Mouse (Mus musculus) heart, postnatal 0 days (tissue): ENCODE data around the gene Smtnl1. TPM values are rescaled to one million over a fixed set of nuclear protein-coding genes. Genes with fewer than 3 reads are reported as not detected.
A peak's percentile ranks its signal among the peaks of the same experiment; 100 is the strongest.

Source experiments
- ATAC-seq: fragments of 200-750 bp; cut with Nextera tagmentation; 2 replicates; pipeline ENCODE4 v1.8.0; 2017; ENCODE audit warnings: low read depth, moderate number of reproducible peaks, moderate library complexity; ENCODE audit not compliant: insufficient read depth
- DNase-seq: peaks from one replicate; pipeline ENCODE4 v3.0.0-alpha.2; 2016; ENCODE audit warnings: low spot score
- H3K27ac ChIP-seq: fragments of 300-500 bp; sonication (generic); 2 replicates; pipeline ENCODE4 v1.5.1; 2014; ENCODE audit warnings: low read depth, mild to moderate bottlenecking
- H3K27me3 ChIP-seq: fragments of 300-500 bp; sonication (generic); 2 replicates; pipeline ENCODE4 v1.6.1; 2014; ENCODE audit warnings: low read length, mixed read lengths; ENCODE audit not compliant: control insufficient read depth, insufficient read depth
- H3K36me3 ChIP-seq: fragments of 300-500 bp; sonication (generic); replicated peaks from 2 replicates; pipeline ENCODE4 v1.6.1; 2014; ENCODE audit warnings: low read length, mixed read lengths; ENCODE audit not compliant: control insufficient read depth, insufficient read depth
- H3K4me1 ChIP-seq: fragments of 300-500 bp; sonication (generic); 2 replicates; pipeline ENCODE4 v1.6.1; 2014; ENCODE audit warnings: antibody characterized with exemption; ENCODE audit not compliant: control insufficient read depth, insufficient read depth
- H3K4me2 ChIP-seq: fragments of 300-500 bp; sonication (generic); 2 replicates; pipeline ENCODE4 v1.6.1; 2014; ENCODE audit warnings: low read depth, mild to moderate bottlenecking, low read length, moderate library complexity
- H3K4me3 ChIP-seq: fragments of 300-500 bp; sonication (generic); 2 replicates; pipeline ENCODE4 v1.5.1; 2014; ENCODE audit warnings: low read depth, low read length
- H3K9ac ChIP-seq: fragments of 300-500 bp; sonication (generic); replicated peaks from 2 replicates; pipeline ENCODE4 v1.6.1; 2014; ENCODE audit warnings: low read depth, low read length, mixed read lengths
- H3K9me3 ChIP-seq: fragments of 300-500 bp; sonication (generic); replicated peaks from 2 replicates; pipeline ENCODE4 v1.6.1; 2016; ENCODE audit warnings: low read length; ENCODE audit not compliant: control insufficient read depth
- CTCF ChIP-seq: IDR thresholded peaks from 2 replicates; pipeline ENCODE4 v1.5.1; 2016; ENCODE audit warnings: antibody characterized with exemption, control low read depth, low read depth
- EP300 ChIP-seq: IDR thresholded peaks from 2 replicates; pipeline ENCODE4 v1.6.1; 2016; ENCODE audit warnings: antibody characterized with exemption, low read depth
- WGBS: fragments of 180-500 bp; shearing (Covaris S2); extraction: QIAGEN DNeasy Blood & Tissue Kit; methylation state at CpG from one replicate; pipeline ENCODE4 v1.1.7; 2014; 5-methylcytosine and 5-hydroxymethylcytosine counted together
- polyA plus RNA-seq: library from polyadenylated mRNA; unstranded; fragments of >200 nt; fragmentation: Nextera tagmentation; extraction: Ambion mirVana; gene quantifications from 2 replicates; pipeline ENCODE4 v1.2.1, GENCODE M21; 2015
- total RNA-seq: library from RNA; depleted of rRNA; stranded (reverse); fragments of >200 nt; gene quantifications from 2 replicates; pipeline ENCODE4 v1.2.3, GENCODE M21; 2014; ENCODE audit warnings: low replicate concordance

Smtnl1 gene
- total and polyA plus RNA-seq, 2 experiments from 2014 or later: 0.12 TPM; not detected in 1

- ATAC-seq (no peak), DNase-seq (no peak)
- Histone ChIP-seq H3K36me3 (no peaks in the 10 kb centered on the region), H3K9ac (no peak overlapping the region), H3K27ac (no peak overlapping the region), H3K4me1 (peaks cover 20% of the 10 kb centered on the region), H3K4me2 (no peak overlapping the region), H3K4me3 (no peak overlapping the region), H3K27me3 (no peaks in the 10 kb centered on the region), H3K9me3 (no peaks in the 10 kb centered on the region)
- no peak for TF ChIP-seq EP300
- TF ChIP-seq CTCF: no peak
- 26% methylated on average over 2 of the region's 2 CpGs for WGBS
Observed at GRCm38 (mm10) chr2:84823237-84823636, 785 bp upstream of the Smtnl1 start.

DNA sequence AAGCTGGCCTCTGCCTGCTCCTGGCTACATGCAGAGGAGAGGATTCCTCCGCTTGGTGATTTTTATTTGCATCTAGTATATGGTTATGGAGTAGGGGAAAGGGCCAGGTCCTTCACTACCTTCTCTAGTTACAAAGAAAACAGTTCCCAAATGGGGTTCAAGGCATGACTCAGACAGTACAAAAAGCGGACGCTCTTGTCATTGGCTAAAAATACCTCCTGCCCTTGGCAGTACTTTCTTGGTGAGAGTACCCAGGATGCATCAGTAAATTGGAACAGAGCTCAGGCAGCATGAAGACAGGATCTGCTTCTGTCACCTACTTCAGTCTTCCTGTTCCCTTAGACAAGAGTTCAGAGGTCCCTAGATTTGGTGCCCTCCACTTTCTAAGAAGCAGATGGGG is 2.6 kb downstream of the Smtnl1 start:
- 21% methylated on average over 3 of the region's 3 CpGs for WGBS
- Histone ChIP-seq H3K4me1 (peaks cover 11% of the 10 kb centered on the region), H3K36me3 (no peaks in the 10 kb centered on the region), H3K27ac (peak overlapping the region; percentile 83), H3K9me3 (no peaks in the 10 kb centered on the region), H3K4me2 (no peak overlapping the region), H3K9ac (no peak overlapping the region), H3K4me3 (no peak overlapping the region), H3K27me3 (no peaks in the 10 kb centered on the region)
- TF ChIP-seq EP300 (no peak), CTCF (no peak)
- ATAC-seq: peak; percentile 87
- DNase-seq: peak; percentile 86

GRCm38 (mm10) chr2:84812676-84813075 is 9.8 kb downstream of the Smtnl1 start:
- H3K27me3 ChIP-seq: no peaks in the 10 kb centered on the region
- no peaks in the 10 kb centered on the region for H3K9me3 ChIP-seq
- ATAC-seq (no peak), DNase-seq (no peak)
- H3K4me3 ChIP-seq: no peak overlapping the region
- H3K27ac ChIP-seq: no peak overlapping the region
- 0 out of 2 replicates have a peak, but pooled peaks cover 5% of the 10 kb centered on the region for H3K36me3 ChIP-seq
- no peak overlapping the region for H3K4me2 ChIP-seq
- 82% methylated on average over 6 of the region's 6 CpGs for WGBS
- TF ChIP-seq EP300 (no peak), CTCF (no peak)
- peaks cover 5% of the 10 kb centered on the region; the same call in 1 of the 2 replicates for H3K4me1 ChIP-seq
- no peak overlapping the region for H3K9ac ChIP-seq

- no peak overlapping the region for H3K4me2 ChIP-seq
- WGBS: 6% methylated on average over 7 of the region's 7 CpGs
Observed at GRCm38 (mm10) chr2:84811880-84812279, 10.6 kb downstream of the Smtnl1 start.

GRCm38 (mm10) chr2:84810886-84811577 is 11.4 kb downstream of the Smtnl1 start:
- DNase-seq (peak; percentile 91), ATAC-seq (peak; percentile 80)
- no peaks in the 10 kb centered on the region for H3K27me3 ChIP-seq
- H3K4me1 ChIP-seq: peaks cover 5% of the 10 kb centered on the region; the same call in 1 of the 2 replicates
- peak overlapping the region; percentile 41 for H3K4me3 ChIP-seq
- peak overlapping the region; percentile 16; the same call in 1 of the 2 replicates for H3K9ac ChIP-seq
- H3K27ac ChIP-seq: peak overlapping the region; percentile 56
- peak; percentile 81 for TF ChIP-seq CTCF
- no peak for TF ChIP-seq EP300
- no peaks in the 10 kb centered on the region for H3K9me3 ChIP-seq
- H3K4me2 ChIP-seq: peak overlapping the region; percentile 62
- H3K36me3 ChIP-seq: 0 out of 2 replicates have a peak, but pooled peaks cover 5% of the 10 kb centered on the region
- 14% methylated on average over 26 of the region's 26 CpGs for WGBS

More at GRCm38 (mm10) chr2:84811880-84812279, 10.6 kb downstream of the Smtnl1 start:
- H3K9ac ChIP-seq: no peak overlapping the region
- ATAC-seq (no peak), DNase-seq (no peak)
- H3K36me3 ChIP-seq: 0 out of 2 replicates have a peak, but pooled peaks cover 5% of the 10 kb centered on the region
- no peaks in the 10 kb centered on the region for H3K27me3 ChIP-seq
- H3K4me3 ChIP-seq: no peak overlapping the region
- peak overlapping the region; percentile 15 for H3K27ac ChIP-seq
- no peaks in the 10 kb centered on the region for H3K9me3 ChIP-seq
- peaks cover 5% of the 10 kb centered on the region; the same call in 1 of the 2 replicates for H3K4me1 ChIP-seq
- TF ChIP-seq CTCF (no peak), EP300 (no peak)

DNA sequence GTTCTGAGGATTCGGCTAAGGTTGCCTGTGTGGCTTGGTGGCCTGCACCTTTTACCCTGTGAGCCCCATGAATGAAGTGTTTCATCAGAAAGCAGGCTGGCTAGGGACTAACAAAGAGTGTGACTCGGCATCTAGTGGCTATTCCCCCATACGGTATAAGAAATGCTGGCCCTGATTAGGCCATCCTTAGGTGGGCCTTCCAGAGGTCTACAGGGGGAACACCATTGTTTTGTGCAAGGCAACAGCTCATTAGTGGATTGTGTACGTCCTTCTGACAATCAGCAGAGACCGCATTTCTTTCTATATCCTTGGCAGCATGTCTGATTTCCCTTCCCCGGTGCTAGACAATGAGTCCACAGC is 11.9 kb downstream of the Smtnl1 start:
- Histone ChIP-seq H3K36me3 (0 out of 2 replicates have a peak, but pooled peaks cover 5% of the 10 kb centered on the region), H3K9ac (peak overlapping the region; percentile 16; the same call in 1 of the 2 replicates), H3K27ac (peak overlapping the region; percentile 56), H3K4me2 (peak overlapping the region; percentile 62), H3K4me3 (no peak overlapping the region; the same call in 1 of the 2 replicates), H3K9me3 (no peaks in the 10 kb centered on the region), H3K4me1 (peaks cover 5% of the 10 kb centered on the region; the same call in 1 of the 2 replicates), H3K27me3 (no peaks in the 10 kb centered on the region)
- 59% methylated on average over 6 of the region's 6 CpGs for WGBS
- TF ChIP-seq CTCF (no peak), EP300 (no peak)
- ATAC-seq (peak; percentile 18), DNase-seq (no peak)
